Mouse (Mus musculus) gastrocnemius, postnatal 14 days (tissue): ENCODE results near the gene Tma7. TPM values are rescaled to one million over a fixed set of nuclear protein-coding genes. Genes with fewer than 3 reads are reported as not detected.
A peak's percentile ranks its signal among the peaks of the same experiment; 100 is the strongest.

Experiments
- DNase-seq: peaks from one replicate; pipeline ENCODE4 v3.0.0; 2021; ENCODE audit warnings: mixed read lengths
- intact Hi-C: fragments of 180-260 bp; cut with DNase I; formaldehyde crosslinking; loops from one replicate; pipeline ENCODE4 v1.15.1; 2025; ENCODE audit warnings: low total_unique reads
- total RNA-seq, 2 experiments: library from RNA; stranded (reverse); gene quantifications; 2 replicates each; pipeline ENCODE4 v1.2.3; 2021

Gene Tma7
- total RNA-seq, 2 experiments from 2014 or later = 184 to 190 TPM

DNA sequence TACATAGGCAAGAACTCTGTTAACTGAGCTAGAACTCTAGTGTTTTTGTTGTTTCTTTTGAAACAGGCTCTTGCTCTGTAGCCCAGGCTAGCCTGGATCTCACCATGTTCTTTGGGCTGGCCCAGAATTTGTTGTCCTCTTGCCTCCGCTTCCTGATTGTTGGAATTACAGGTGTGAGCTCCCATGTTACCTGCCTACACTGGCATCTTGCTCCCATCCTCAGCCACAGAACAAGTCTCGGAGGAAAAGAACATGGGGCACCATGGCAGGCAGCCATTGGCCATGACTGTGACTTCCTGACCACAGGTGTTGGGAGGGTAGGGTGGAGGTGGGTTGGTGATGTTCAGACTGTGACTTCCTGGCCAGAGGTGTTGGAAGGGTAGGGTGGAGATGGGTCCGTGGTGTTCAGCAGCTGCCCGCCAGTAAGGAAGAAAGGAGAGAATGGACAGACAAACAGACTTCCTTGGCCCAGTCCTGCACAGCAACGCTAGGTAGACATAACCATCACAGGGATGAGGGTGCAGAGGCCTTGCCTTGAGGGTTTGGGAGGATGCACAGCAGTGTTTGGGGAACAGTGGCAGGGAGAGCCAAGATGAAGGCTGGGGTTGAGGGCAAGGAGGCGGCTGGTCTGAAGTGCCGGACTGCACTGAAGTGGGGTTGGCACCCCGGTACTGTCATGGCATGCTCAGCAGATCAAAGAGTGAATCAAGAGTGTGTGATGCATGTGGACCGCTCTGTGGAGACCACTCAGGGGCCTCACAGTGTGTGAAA lies 29.7 kb downstream of the Tma7 start:
- intact Hi-C loops = no loop called here
- DNase-seq = no peak

DNA sequence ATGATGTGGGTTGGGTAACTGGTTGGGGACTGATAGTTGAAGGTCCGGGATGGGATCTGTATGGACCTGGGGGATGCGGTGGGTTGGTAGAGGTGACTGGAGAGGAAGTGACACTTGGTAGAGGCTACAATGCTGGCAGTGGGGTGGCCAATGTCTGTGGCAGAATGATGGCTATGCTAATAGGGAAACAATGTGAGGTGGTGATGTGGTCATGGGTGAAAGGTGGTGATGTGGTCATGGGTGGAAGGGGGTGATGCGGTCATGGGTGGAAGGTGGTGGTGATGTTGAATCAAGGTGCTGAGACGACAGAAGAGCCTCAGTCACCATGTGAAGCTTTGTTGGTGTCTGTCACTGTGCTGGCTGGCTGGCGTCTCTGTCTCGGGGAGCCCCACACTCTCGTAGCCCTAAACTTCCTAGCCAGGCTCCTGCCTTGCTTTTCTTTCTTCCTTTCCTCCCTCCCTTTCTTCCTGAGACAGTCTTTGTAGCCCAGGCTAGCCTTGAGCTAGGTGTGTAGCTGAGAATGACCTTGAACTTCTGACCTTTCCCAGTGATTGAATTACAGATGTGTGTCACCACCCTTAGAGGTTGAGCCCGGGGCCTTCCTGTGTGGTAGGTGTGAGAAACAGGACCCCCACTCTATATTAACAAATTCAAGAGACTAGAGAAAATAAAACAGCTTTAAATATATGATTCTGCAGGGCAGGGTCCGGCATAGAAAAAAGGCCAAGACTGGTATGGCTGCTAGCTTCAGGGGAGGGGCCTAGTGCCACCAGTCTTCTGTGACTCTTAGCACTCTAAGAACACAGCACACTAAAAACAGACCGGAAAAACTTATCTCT lies 30.5 kb downstream of the Tma7 start:
- DNase-seq = no peak
- intact Hi-C loops = no loop called here

GRCm38 (mm10) chr9:109051011-109051501 lies 31.3 kb downstream of the Tma7 start:
- intact Hi-C loops = no loop called here
- DNase-seq = no peak

DNA sequence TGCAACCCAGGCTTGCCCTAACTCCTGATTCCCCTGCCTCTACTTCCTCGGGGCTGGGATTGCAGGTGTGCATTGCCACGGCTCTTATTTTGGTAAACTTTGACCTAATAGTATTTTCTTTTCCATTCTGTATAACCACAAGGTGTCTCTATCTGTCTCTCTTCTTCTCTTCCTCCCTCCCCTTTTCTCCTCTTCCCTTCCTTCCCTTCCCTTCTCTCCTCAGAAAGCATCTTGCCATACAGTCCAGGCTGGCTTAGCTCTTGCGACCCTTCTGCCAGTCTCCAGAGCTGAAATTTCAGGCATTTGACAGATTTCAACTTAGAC lies 31.8 kb downstream of the Tma7 start:
- intact Hi-C loops = no loop called here
- no peak for DNase-seq

DNA sequence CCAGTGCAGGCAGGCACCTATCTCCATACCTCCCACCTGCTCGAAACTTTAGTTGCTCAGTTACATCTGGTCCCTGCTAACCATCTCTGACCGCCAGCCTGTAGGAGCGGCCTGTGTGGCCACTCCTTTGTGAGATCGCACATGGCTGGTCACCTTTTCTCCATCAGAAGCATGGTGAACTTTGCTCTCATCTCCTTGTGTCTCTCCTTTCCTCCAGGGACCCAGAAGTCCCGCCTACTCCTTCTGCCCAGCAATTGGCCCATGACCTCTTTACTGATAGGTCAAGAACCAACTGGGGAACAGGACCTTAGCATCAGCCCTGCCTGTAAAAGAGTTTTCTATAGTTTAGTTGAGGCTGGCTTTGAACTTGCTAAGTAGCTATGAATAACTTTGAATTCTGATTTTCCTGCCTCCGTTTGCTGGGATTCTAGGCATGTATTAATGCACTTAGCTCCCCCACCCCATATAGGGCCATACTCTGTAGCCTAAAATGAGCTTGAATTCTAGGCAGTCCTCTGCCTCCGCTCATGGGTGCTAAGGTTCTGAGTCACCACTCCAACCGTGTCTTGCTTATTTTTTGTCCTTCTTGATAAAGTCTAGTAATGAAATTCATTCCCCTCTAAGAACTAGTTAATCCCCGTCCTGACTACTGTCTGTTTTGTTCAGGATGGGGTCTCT lies 32.3 kb downstream of the Tma7 start:
- no peak for DNase-seq
- intact Hi-C loops = no loop called here

- no peak for DNase-seq
Observed at GRCm38 (mm10) chr9:109049316-109049715, 33.1 kb downstream of the Tma7 start.

GRCm38 (mm10) chr9:109046306-109046705 lies 36.1 kb downstream of the Tma7 start:
- intact Hi-C loops = no loop called here
- DNase-seq = peak; percentile 53

More at GRCm38 (mm10) chr9:109049316-109049715, 33.1 kb downstream of the Tma7 start:
- intact Hi-C loops = no loop called here

DNA sequence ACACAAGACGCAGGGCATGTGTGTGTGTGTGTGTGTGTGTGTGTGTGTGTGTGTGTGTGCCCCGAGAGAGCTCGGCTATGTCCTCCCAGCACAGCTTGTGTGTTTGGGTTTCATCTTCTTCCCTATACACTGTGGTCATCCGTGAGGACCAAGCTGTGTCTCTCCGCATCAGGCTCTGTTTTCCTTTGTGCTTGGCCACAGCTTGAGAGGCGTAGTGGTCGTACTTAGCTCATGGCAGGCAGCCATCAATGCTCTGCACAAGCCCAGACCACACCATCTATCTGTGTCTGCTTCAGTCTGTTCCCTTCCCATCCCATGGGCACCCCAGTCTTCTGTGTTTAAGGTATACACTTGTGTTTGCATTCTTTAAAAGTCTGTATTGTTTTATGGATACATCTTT lies 41.0 kb downstream of the Tma7 start:
- intact Hi-C loops = no loop called here
- no peak for DNase-seq

DNA sequence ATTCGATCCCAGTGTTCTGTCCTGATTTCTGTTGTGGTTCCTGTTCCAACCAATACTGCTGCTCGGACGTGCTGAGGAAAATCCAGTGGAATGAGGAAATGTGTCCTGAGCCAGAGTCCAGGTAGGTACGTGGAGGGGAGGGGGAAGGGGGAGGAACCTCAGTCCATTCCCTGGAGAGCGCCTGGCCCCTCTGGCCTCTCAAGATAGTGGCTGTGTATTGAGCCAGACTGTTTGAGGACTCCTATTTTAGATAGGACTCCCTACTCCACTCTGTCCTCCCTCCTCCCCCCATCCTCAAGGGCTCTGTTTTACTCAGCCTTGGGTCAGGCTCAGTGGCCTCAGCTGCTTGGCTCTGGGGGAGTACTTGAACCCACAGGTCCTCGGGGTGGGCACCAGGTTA lies 41.5 kb downstream of the Tma7 start:
- DNase-seq = no peak
- intact Hi-C loops = no loop called here

- DNase-seq = no peak
- intact Hi-C loops = no loop called here
Observed at GRCm38 (mm10) chr9:109040216-109040615, 42.2 kb downstream of the Tma7 start.

- intact Hi-C loops = no loop called here
- DNase-seq = no peak
Observed at GRCm38 (mm10) chr9:109039681-109040080, 42.7 kb downstream of the Tma7 start.

- peak; percentile 73 for DNase-seq
- intact Hi-C loops = no loop called here
Observed at GRCm38 (mm10) chr9:109038901-109039364, 43.5 kb downstream of the Tma7 start.

- peak; percentile 90 for DNase-seq
- intact Hi-C loops = no loop called here
Observed at GRCm38 (mm10) chr9:109038086-109038895, 44.1 kb downstream of the Tma7 start, which contains the start of gene Shisa5. TSS of gene Shisa5 (plus strand) at chr9:109038565.

- intact Hi-C loops = no loop called here
- DNase-seq = no peak
Observed at GRCm38 (mm10) chr9:109032435-109032834, 50.0 kb downstream of the Tma7 start.

GRCm38 (mm10) chr9:109031686-109032085 lies 50.7 kb downstream of the Tma7 start:
- no peak for DNase-seq
- intact Hi-C loops = no loop called here

GRCm38 (mm10) chr9:109031001-109031400 lies 51.4 kb downstream of the Tma7 start:
- intact Hi-C loops = no loop called here
- DNase-seq = no peak

- intact Hi-C loops = no loop called here
- DNase-seq = no peak
Observed at GRCm38 (mm10) chr9:109030312-109030711, 52.1 kb downstream of the Tma7 start.

GRCm38 (mm10) chr9:109028919-109029318 lies 53.5 kb downstream of the Tma7 start:
- no peak for DNase-seq
- intact Hi-C loops = no loop called here

GRCm38 (mm10) chr9:109028421-109028820 lies 54.0 kb downstream of the Tma7 start:
- intact Hi-C loops = no loop called here
- no peak for DNase-seq
